Mouse (Mus musculus) liver, embryonic 14.5 days (tissue): ENCODE results near the gene Olfr15.

Experiments used
- CTCF ChIP-seq: IDR thresholded peaks from 2 replicates; pipeline ENCODE4 v1.5.1; 2016; ENCODE audit warnings: antibody characterized with exemption, low read depth, control low read depth
- EP300 ChIP-seq: IDR thresholded peaks from 2 replicates; pipeline ENCODE4 v1.6.1; 2016; ENCODE audit warnings: antibody characterized with exemption, low read depth

GRCm38 (mm10) chr16:3781237-3781636 is 49.4 kb upstream of the Olfr15 start:
- no peak for TF ChIP-seq EP300
- no peak for TF ChIP-seq CTCF
